Mouse (Mus musculus) layer of hippocampus, postnatal 25 days (tissue): Measurements from ENCODE around the gene Bok. TPM values are rescaled to one million over a fixed set of nuclear protein-coding genes. Genes with fewer than 3 reads are reported as not detected.
A peak's percentile ranks its signal among the peaks of the same experiment; 100 is the strongest.
"Not testable (repeated sequence)": the region's sequence is repeated elsewhere in the genome, so short reads cannot be mapped to it uniquely, and the experiment has no call there.

ENCODE experiments used
- DNase-seq, 2 experiments: peaks; one replicate each; pipeline ENCODE4 v3.0.0; 2022; ENCODE audit warnings: mixed read lengths in 2 of 2, low spot score in 1 of 2; ENCODE audit errors: extremely low spot score in 1 of 2
- total RNA-seq, 2 experiments: library from RNA; stranded (reverse); gene quantifications; 2 replicates each; pipeline ENCODE4 v1.2.3; 2021

Gene Bok
- 10 to 100 TPM; 75.6 to 78.0 TPM for total RNA-seq

DNA sequence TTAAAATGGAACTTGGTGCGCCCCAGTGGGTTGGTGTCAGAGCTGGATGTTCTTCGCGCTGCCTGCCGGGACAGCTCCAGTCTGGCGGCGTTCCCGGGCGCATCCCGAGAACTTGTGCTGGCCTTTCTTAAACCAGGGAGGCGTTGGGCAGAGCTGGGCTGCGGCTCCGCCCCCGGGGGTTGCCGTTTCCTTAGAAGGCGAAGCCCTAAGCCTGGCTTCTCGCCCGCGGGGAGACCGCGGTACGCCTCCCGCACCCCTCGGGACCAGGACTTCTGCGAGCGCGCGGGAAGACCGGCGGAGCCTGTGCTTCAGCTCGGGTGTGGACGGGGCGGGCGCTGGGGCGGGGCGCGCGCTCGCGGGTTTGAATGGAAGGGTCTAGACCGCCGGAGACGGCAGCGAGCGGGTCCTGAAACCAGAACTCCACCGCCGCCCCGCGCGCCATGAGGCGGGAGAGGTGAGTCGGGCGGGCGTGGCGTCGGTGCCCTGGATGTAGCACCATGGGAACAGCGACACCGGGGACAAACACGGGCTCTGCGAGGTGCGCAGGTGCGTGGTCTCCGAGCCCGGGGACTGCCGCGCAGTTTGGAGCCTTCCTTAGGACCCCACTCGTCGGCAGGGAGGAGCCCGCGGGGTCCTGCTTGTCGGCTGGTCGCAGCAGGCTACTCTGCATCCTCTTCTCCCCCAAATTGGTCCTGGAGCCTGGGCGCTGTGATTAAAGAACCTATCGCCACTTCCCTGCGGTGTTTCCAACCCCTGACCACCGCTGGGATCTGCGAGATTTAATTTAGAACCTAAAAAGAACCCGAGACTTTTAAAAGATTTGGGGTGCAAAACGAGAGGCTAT is at the start of gene Bok:
Gene Bok, plus strand, starts transcription at position 260 of the 844 bp plus-strand sequence.
- DNase-seq = peak in 1 of 2 experiments; percentile 38

DNA sequence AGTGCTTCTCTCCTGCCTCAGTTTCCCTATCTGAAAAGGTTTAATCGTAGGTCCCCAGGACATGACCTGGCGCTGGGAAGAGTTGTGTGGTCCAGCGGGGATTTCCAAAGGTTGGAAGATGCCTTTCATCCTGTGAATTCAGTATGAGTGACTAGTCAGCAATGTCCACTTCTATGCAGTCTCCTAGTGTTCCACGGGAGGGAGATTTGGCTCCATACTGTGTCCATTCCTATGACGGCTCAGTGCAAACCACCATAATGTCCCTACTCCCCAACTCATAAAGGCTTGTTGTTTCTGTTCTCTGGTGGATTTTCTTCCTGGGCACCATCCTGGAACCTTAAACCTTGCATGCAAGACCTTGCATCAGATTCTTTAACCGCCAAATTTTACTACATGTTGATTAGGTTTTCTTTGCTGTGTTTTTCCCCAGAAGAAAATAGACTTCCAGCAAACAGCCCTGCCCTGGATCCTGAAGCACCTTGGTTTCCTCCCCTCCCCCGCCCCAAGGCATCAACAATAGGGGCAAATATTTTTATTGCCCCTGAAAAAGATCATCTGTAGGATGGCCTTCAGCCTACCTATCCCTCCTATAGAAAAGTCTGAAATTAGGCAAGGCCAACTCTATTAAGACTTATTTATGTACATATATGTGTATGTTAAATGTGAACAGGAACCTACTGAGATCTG is 49.1 kb upstream of the Bok start:
- no peak for DNase-seq

DNA sequence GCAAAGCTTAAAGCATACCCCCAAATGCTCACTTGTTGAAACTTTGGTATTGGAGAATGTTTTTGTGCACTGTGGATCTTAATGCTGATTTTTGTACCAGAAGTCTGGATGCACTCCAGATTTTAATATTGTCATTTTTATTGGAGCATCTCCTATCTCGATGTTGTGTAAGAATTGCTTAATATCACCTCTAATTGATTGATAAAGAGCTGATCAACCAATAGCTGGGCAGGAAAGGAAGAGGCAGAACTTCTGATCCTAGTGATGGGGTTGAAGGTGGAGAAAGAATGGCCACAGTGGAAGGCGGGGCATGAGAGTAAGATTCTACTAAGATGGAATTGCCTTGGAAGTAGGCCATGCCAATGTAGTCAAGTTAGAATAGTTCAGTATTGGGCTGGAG is 43.5 kb upstream of the Bok start:
- DNase-seq = no peak

DNA sequence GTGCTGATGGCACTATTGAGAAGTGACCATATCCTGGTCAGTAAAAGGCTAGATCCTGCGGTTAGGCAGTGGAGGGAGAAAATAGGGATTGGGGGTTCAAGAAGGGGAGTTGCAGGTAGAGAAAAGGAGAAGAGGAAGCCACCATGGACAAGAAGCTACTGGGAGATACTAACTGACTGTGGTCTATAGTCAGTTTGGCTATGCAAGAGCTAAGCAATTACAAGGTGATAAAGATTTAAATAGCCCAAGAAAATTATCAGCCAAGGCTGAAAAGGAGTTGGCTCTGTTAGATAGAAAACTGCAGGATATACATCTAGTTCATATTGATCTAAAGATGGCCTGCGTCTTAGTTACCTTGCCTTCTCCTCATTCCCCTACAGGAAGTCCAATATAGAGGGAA is 42.8 kb upstream of the Bok start:
- DNase-seq = no peak

DNA sequence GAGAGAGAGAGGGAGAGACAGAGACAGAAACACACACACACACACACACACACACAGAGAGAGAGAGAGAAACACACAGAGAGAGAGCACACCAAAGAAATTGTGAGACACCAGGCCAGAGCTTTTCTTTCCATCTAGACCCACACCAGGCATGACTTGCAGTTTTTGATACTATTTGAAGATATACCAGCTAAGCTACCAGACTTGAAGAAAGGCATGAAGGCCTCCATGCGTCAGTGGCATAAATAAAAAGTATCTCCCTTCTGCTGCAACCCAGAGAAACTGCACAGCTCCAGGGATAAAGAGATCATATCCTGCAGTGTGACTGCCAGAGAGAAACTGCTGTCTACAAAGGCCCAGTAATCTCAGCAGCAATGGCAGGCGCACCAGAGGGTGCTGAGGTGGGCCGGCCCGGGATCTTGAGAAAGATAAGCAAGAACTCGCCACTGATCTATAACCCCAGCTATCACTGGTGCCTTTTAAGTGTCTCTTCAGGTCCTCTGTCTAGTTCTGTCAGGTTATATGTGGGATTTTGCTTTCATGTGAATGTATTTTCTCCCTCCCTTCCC is 35.8 kb upstream of the Bok start:
- DNase-seq = no peak

DNA sequence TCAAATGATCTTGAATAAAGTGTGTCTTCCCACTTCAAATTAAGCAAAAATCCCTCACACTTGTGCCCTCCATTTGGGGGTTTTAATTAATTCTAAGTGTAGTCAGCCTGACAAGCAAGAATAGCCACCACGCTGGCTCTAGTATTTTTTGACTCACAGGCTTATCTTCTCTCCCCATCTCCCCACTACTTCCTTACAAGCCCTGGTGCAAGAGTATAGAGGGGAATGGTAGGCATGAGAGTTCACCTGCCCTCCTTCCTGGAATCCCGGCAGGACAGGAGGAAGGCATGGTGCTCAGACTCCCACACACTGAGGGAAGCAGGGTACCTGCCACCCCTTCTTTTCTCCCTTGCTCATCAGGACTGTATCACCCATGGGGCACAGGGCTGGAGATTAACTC is 31.2 kb upstream of the Bok start:
- no peak for DNase-seq

DNA sequence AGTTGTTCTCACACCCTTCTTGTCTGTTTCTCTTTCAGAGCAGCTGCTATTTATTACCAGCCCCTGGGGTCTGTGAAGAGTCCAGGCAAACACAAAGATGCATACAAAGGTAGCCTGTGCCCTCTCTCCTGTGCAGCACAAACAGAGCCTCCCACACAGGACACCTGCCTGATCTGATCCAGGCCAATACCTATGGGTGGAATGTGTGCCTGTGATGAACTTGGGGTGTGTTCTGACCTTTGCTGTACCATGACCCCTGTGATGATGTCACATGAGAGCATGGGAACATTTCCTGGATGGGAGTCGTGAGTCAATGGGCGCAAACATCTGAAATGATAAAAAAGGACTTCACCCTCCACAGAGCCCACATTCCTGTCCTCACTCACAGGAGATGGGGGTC is 30.7 kb upstream of the Bok start:
- DNase-seq = no peak

DNA sequence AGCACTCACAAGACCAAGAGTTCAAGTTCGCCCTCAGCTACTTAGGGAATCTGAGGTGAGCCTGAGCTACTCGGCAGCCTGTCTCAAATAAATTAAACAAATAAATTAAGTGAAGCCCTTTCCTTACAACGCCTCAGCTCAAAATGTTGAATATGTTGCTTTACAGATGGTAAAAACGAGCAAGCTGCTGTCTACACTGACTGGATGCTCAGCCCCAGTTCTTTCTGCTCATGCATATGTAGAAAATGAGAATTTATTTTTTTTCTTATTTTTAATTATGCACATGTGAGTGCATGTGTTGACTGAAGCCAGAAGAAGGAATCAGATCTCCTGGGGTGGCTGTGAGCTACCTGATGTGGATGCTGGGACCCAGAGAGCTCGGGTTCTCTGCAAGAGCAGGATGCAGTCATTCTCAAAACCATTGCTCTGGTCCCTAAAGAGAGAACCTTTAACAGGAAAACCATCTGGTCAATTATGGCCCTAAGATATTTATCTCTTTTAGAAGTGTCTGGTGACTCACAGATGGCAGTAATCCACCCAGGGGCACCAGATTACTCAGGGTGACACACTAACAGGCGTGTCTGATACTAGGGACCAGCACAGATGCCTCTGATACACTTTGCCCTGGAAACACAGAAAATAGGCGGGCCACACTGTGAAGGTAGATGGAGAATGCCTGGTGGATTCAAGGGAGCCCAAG is 29.0 kb upstream of the Bok start:
- no peak for DNase-seq

DNA sequence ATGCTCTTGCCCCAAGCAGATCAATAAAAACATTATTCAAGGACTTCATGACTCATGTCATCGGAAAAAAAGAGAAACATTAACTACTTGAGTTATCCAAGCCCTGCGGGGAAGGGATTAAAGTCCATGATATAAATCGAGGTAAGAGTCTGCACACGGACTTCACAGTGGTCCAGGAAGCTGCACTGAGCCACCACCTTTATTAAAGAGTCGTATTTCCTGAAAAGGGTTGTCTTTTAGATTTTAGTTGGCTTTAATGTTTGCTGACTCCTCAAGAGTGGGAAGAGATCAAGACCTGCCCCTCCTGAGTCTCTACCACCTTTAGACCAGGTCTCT is 28.5 kb upstream of the Bok start:
- DNase-seq = no peak

DNA sequence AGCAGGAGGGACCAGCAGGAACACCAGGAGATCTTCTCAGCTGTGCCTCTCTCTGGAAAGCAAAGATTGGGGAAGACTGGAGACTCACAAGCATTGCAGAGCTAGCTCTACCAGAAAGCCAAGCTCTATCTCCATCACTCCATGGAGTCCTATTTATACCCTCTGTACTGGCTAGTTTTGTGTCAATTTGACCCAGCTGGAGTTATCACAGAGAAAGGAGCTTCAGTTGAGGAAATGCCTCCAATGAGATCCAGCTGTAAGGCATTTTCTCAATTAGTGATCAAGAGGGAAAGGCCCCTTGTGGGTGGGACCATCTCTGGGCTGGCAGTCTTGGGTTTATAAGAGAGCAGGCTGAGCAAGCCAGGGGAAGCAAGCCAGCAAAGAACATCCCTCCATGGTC is 26.9 kb upstream of the Bok start, which contains the start of gene Stk25:
Gene Stk25, minus strand, starts transcription at position 101 of the 400 bp plus-strand sequence.
- DNase-seq = not testable (repeated sequence)

DNA sequence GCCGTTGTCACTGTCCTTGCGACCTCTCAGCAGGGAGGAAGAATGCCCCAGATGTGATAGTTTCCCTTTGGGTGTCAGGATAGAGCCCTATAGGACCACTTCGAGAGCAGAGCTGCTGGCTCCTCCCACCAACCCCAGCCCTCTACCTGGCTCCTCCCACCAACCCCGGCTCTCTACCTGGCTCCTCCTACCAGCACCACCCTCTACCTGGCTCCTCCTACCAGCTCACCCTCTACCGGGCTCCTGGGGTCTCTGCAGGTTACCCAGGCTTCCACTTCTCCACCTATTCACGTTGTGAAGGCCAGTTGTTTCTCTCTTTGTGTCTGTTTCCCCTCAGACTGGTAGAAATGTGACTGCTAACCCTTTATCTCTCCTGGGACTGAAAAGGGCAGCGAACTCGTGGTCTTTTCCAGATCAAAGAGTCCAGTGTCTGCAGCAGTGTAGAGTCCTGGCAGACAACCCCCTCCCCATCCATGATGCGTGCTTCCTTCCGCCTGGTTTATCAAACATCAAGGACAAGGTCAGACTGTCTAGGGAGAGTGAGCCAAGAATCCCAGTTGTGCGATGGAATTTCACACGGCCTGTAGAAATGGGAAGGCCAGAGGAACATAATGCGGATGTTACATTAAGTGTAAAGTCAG is 17.6 kb upstream of the Bok start:
- DNase-seq = no peak

DNA sequence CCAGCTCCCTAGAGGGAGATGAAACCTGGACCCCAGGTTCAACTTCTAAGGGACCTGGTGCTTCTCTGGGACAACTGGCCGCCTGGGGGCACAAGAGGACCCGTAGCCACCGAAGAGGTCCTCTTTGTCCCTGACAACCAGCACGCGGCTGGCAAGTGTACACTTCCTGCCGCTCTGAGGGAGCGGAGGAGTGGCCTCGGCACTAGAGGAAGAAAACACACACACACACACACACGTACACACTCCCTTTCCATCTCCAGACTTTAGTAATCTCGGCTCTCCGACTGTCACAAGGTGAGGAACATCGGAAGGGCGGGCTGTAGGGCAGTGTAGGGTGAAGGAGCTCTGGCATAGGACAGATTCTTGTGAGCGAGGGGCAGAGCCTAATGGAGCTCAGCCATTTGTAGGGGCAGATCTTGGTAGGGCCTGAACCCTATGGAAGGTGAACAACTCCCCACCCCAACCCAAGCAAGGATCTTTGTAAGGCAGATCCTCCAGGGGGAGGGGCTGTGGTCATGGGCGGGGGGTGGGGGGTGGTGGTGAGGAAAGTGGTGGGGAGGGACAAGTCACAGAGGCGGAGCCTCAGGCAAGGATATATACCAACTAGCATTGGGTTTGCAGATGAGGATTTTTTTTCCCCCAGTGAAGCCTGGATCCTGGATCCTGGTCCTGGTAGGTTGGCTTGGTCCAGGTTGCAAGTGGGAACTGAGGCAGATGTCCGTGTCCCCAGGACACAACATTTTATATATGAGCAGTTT is 16.5 kb upstream of the Bok start:
- DNase-seq = peak; percentile 25 to 40

DNA sequence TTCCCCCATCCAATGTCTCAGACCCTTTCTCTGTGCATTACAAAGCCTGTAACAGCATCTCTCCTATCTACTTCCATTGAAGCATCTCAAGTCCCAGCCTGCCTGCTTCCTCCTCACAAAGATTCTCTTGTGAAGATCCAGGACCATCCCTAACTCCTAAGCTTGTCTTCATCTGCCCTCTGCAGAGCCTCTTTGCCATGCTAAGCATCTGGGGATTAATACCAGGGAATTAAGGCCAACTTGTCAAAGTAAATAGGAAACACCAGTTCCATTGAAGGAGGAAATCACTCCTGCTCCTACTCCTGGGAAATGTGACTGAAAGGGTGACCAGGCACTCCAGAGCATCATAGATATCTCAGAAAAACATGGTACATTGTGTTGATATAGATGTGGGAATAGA is 15.5 kb upstream of the Bok start:
- no peak for DNase-seq

DNA sequence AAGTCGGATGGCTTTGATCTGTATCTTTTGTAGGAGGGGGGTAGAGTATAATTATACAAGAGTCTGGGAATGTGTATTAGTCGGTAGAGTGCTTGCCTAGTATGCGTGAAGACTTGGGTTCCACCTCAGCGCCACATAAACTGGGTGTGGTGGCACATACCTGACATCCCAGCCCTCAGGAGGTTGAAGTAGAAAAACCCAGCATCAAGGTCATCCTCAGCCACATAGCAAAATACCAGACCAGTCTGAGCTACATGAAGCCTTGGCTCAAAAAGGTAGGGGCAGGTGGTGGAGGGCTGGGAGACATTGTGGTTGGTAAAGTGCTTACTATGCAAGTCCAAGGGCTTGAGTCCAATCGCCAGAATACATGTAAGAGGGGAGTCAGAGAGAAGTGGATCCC is 12.8 kb upstream of the Bok start:
- no peak for DNase-seq

DNA sequence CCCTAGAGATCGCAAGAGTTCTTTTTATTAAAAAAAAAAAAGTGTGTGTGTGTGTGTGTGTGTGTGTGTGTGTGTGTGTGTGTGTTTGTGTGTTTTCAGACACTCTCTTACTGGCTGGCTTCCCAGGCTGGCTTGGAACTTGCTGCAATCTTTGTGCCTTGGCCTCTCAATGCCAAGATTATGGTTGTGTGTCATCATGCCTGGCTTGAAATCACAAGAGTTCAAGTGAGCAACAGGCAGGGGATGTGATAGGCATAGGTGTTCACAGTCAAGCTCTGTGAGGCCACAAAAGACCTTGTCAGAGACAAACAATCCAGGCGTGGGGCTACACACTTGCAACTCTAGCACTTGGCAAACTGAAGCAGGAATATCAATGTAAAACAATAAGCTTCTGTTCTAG is 7.1 kb upstream of the Bok start:
- DNase-seq = no peak

DNA sequence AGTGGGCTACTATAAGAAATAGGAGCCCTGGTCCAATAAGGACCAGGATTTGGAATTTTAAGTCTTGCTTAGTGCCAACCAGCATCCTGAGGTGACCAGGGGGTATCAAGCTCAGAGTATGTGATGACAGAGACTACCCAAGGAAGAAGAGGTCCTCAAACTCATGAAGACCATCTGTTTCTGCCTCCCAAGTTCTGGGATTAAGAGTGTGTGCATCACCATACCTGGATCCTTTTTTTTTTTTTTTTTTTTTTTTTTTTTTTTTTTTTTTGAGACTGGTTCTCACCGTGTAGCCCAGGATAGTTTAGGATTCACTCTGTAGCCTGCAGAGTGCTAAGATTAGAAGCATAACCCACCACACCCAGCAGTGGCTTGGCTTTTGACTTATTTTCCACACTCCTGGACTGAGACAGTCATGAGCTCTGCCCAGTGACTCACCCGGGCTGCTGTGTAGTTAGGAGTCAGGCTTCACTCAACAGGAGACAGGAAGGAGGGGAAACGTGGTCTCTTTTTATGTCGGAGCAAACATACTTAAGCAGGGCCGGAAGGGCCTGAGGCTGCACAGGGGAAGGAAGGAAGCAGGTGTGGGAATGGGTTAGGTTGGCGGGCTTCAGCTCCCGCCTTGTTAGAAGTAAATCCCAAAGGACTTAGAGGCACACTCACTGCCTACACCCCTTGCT is 5.4 kb upstream of the Bok start:
- DNase-seq = no peak

DNA sequence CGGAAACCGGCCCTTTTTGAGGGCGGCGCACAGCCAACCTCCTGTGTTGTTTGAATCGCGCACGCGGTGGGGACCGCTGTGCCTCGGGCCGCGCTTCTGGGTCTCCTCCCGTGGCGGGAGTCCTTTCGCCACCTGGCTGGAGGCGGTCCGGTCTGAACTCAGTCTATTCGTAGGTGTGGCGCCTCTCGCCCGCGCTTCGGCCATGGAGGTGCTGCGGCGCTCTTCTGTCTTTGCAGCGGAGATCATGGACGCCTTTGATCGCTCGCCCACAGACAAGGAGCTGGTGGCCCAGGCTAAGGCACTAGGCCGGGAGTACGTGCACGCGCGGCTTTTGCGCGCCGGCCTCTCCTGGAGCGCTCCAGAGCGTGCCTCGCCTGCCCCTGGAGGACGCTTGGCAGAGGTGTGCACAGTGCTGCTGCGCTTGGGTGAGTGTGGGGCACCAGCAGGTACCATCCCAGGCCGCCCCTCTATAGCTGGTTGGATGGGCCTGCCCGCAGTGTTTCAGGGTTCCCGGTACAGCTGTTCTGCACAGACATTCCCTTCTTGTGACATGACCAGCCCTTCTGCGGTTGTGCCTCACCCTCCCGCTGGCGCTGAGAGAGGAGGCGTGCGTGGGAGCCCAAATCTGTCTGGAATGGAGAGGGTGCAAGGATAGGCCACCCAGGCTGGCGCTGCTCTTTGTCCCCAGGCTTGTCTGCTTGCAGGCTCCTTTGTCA is 943 bp downstream of the Bok start:
- DNase-seq = peak in 1 of 2 experiments; percentile 35

DNA sequence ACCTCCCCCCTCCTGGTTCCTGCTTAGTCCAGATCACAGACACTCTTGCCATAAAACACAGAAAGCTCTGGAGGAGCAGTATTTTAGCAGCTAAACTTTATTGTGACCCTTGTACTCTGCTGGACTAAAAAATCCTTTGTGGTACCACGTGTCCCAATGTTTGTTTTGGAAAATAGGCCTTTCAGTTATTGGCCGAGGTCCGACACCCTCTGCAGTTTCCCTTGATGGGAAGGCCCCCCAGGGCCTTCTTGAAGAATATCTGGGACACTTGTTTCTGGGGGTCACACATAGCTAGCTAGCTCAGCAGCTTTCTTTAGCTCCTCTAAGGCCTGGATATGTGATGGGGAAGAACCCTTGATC is 1.5 kb downstream of the Bok start:
- DNase-seq = no peak

DNA sequence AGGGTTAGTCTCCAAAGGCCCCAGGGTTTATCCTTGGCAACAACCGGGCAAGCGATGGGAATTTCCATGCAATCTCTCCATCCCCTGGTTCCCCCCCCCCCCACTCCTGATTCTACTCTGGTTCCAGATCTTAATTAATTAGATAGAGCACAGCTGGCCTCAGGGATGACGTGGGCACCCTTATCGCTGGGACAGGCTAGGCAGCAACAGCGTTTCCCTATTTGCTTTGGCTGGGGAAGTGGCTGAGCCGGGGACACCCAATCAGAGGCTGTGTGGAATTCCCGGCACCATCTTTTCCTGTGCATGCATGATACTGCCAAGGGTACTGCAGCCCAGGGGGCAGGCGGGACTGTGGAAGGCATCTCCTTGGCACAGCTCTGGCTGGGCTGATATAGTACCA is 2.7 kb downstream of the Bok start:
- no peak for DNase-seq
